Mouse (Mus musculus) megakaryocyte, embryonic 14.5 days (primary cell): ENCODE measurements around the gene Cacng3. TPM values are rescaled to one million over a fixed set of nuclear protein-coding genes. Genes with fewer than 3 reads are reported as not detected.

Experiments
- H3K27me3 ChIP-seq: replicated peaks from 2 replicates; pipeline ENCODE3; 2012; ENCODE audit warnings: inconsistent platforms
- H3K36me3 ChIP-seq: replicated peaks from 2 replicates; pipeline ENCODE3; 2012; ENCODE audit warnings: low read length, inconsistent platforms, mixed read lengths
- H3K4me1 ChIP-seq: 2 replicates; pipeline ENCODE4 v1.6.1; 2012; ENCODE audit warnings: inconsistent platforms
- H3K4me3 ChIP-seq: replicated peaks from 2 replicates; pipeline ENCODE3; 2012; ENCODE audit warnings: moderate library complexity, mild to moderate bottlenecking, inconsistent platforms
- H3K9me3 ChIP-seq: 2 replicates; pipeline ENCODE4 v1.6.1; 2012; ENCODE audit warnings: inconsistent platforms
- FLI1 ChIP-seq: IDR thresholded peaks from 2 replicates; pipeline ENCODE4 v1.6.1; 2012; ENCODE audit warnings: low read length, inconsistent platforms, mixed read lengths
- GATA1 ChIP-seq: IDR thresholded peaks from 3 replicates; pipeline ENCODE4 v1.6.1; 2012; ENCODE audit warnings: mixed read lengths, low read length, inconsistent platforms, borderline replicate concordance
- polyA plus RNA-seq: library from polyadenylated mRNA; stranded (reverse); fragments of >175 nt; gene quantifications from 2 replicates; pipeline ENCODE4 v1.2.3, GENCODE M21; 2012; ENCODE audit warnings: low replicate concordance; ENCODE audit not compliant: insufficient read depth

The Cacng3 gene
- polyA plus RNA-seq, 1 experiment, result not detected

GRCm38 (mm10) chr7:122806531-122806930 is 136.2 kb downstream of the Cacng3 start:
- TF ChIP-seq GATA1, result no peak
- TF ChIP-seq FLI1, result no peak
- Histone ChIP-seq H3K4me1 (no peaks in the 10 kb centered on the region), H3K9me3 (no peaks in the 10 kb centered on the region), H3K27me3 (no peaks in the 10 kb centered on the region), H3K4me3 (no peak overlapping the region), H3K36me3 (no peaks in the 10 kb centered on the region)

- Histone ChIP-seq H3K27me3 (peaks cover 2% of the 10 kb centered on the region), H3K9me3 (no peaks in the 10 kb centered on the region), H3K4me3 (no peak overlapping the region), H3K4me1 (no peaks in the 10 kb centered on the region), H3K36me3 (no peaks in the 10 kb centered on the region)
- no peak for TF ChIP-seq GATA1
These were observed 143.4 kb downstream of the Cacng3 start for GRCm38 (mm10) chr7:122813724-122814123.

- no peak overlapping the region for H3K4me3 ChIP-seq
- peaks cover 8% of the 10 kb centered on the region for H3K4me1 ChIP-seq
- TF ChIP-seq FLI1 (no peak), GATA1 (no peak)
- no peaks in the 10 kb centered on the region for H3K9me3 ChIP-seq
- no peaks in the 10 kb centered on the region for H3K36me3 ChIP-seq
- peaks cover 4% of the 10 kb centered on the region for H3K27me3 ChIP-seq
These were observed 147.3 kb downstream of the Cacng3 start for GRCm38 (mm10) chr7:122817565-122817964.
